ENCODE assay signal across 25 mouse cellular contexts in the genomic region with DNA sequence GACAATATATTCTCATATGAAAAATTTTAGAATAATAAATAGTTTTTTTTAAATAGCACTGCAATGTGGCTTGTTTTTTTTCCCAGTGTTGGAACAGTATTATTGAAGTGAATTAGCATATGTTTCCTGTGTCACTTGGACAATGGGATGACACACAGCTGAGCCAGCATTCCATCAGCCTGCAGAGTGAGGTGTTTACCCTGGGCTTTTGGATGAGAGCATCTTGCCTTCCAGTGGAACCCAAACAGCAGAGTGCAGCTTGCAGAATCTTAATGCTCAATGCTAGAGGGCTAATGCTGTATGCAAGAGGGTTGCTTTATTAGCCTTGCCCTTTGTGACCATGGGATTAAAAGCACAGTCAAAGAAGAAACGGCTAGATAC.
A peak's percentile ranks its signal among the peaks of the same experiment; 100 is the strongest.
DNase-seq lines count a peak whose midpoint lies in the region; ATAC-seq and TF ChIP-seq lines count a peak whose summit lies in the region.
"Had no signal": no experiment of that assay in that cellular context is flagged by ENCODE, and none has a peak within 500 bp of the region (broad histone marks: within the 10 kb centered on the region; RNA-seq: fewer than 3 reads in every experiment).

No protein-coding gene starts in this region.

- no peak for TF ChIP-seq POLR2A in brain, embryonic 14.5 days (IDR thresholded peaks at IDR 0.05; ENCODE audit: borderline replicate concordance, extremely low read depth, insufficient read depth, insufficient read length, poor library complexity, severe bottlenecking)

- 57% methylated on average over 1 of the region's 1 CpGs for WGBS in hindbrain, embryonic 14.5 days
- 55% methylated on average over 1 of the region's 1 CpGs for WGBS in hindbrain, embryonic 10.5 days
- 13% methylated on average over 1 of the region's 1 CpGs for WGBS in midbrain, embryonic 14.5 days

- DNase-seq in hindbrain, embryonic 14.5 days (ENCODE audit: low spot score) = no peak
- no peak for DNase-seq in hindbrain, embryonic 10.5 days (ENCODE audit: low spot score)
- DNase-seq in lung, postnatal 4 days = peak; percentile 8 to 32
- no peak for DNase-seq in lung, adult 18-20 months
- peak; percentile 10 for DNase-seq in brain, embryonic 14.5 days (ENCODE audit: low read depth)
- peak; percentile 11 for DNase-seq in midbrain, embryonic 14.5 days
- DNase-seq: adrenal gland, adult 2 months; adrenal gland, postnatal 36 days; B cell, adult 2 months; cerebellum, adult 8-10 months; cerebellum, postnatal 25 days; forebrain, postnatal 0 days; kidney, adult 11 months; kidney, postnatal 36 days; thymus, adult 2 months; thymus, postnatal 36 days had no signal

- no peak for TF ChIP-seq CTCF in brain, embryonic 14.5 days (IDR thresholded peaks at IDR 0.05; ENCODE audit: borderline replicate concordance, extremely low read depth, insufficient read depth, insufficient read length)

- H3K4me3 ChIP-seq in hindbrain, embryonic 14.5 days (replicated peaks; ENCODE audit: low read length) = no peak overlapping the region
- H3K4me3 ChIP-seq in hindbrain, embryonic 10.5 days = no peak overlapping the region
- H3K4me3 ChIP-seq in midbrain, embryonic 14.5 days (replicated peaks; ENCODE audit: low read depth, low read length) = no peak overlapping the region
- H3K4me3 ChIP-seq: embryonic facial prominence, embryonic 10.5 days; embryonic facial prominence, embryonic 15.5 days; forebrain, embryonic 12.5 days; heart, embryonic 15.5 days; kidney, embryonic 15.5 days; layer of hippocampus, adult 2 months; limb, embryonic 13.5 days had no signal

- no peaks in the 10 kb centered on the region for H3K27me3 ChIP-seq in hindbrain, embryonic 14.5 days (ENCODE audit: control insufficient read depth, insufficient read depth, low read length)
- no peaks in the 10 kb centered on the region for H3K27me3 ChIP-seq in hindbrain, embryonic 10.5 days (ENCODE audit: insufficient read depth, poor library complexity, severe bottlenecking)
- no peaks in the 10 kb centered on the region for H3K27me3 ChIP-seq in midbrain, embryonic 14.5 days (ENCODE audit: control insufficient read depth, insufficient read depth, low read length)
- H3K27me3 ChIP-seq: embryonic facial prominence, embryonic 15.5 days; forebrain, embryonic 12.5 days; heart, embryonic 15.5 days; kidney, embryonic 15.5 days; limb, embryonic 13.5 days had no signal

- ATAC-seq in hindbrain, embryonic 14.5 days (ENCODE audit: low FRiP score) = peak; percentile 26; the same call in 1 of the 2 replicates
- no peak for ATAC-seq in midbrain, embryonic 14.5 days (ENCODE audit: low FRiP score, low TSS enrichment)
- ATAC-seq: forebrain, postnatal 0 days; inflammation-experienced regulatory T-cells, adult 6 months had no signal

- H3K4me1 ChIP-seq in hindbrain, embryonic 14.5 days (replicated peaks; ENCODE audit: control insufficient read depth, insufficient read depth, low read length) = peaks cover 5% of the 10 kb centered on the region
- 0 out of 2 replicates have a peak, but pooled peaks cover 2% of the 10 kb centered on the region for H3K4me1 ChIP-seq in hindbrain, embryonic 10.5 days (replicated peaks)
- H3K4me1 ChIP-seq in midbrain, embryonic 14.5 days (ENCODE audit: control insufficient read depth, insufficient read depth, low read length) = peaks cover 7% of the 10 kb centered on the region
- H3K4me1 ChIP-seq: embryonic facial prominence, embryonic 10.5 days; embryonic facial prominence, embryonic 15.5 days; heart, embryonic 15.5 days; kidney, embryonic 15.5 days; limb, embryonic 13.5 days had no signal

- H3K27ac ChIP-seq in hindbrain, embryonic 14.5 days = 0 out of 2 replicates have a peak overlapping the region, but pooled peaks have one; percentile 14
- H3K27ac ChIP-seq in hindbrain, embryonic 10.5 days = no peak overlapping the region
- no peak overlapping the region; the same call in 1 of the 2 replicates for H3K27ac ChIP-seq in midbrain, embryonic 14.5 days (replicated peaks; ENCODE audit: low read depth, low read length)
- H3K27ac ChIP-seq: embryonic facial prominence, embryonic 10.5 days; embryonic facial prominence, embryonic 15.5 days; forebrain, embryonic 12.5 days; heart, embryonic 15.5 days; kidney, embryonic 15.5 days; layer of hippocampus, adult 2 months; limb, embryonic 13.5 days had no signal

- H3K4me2 ChIP-seq in hindbrain, embryonic 14.5 days (replicated peaks) = no peak overlapping the region
- no peak overlapping the region for H3K4me2 ChIP-seq in midbrain, embryonic 14.5 days (ENCODE audit: low read length)
- H3K4me2 ChIP-seq: embryonic facial prominence, embryonic 15.5 days; forebrain, embryonic 12.5 days; heart, embryonic 15.5 days; kidney, embryonic 15.5 days; limb, embryonic 13.5 days; liver, embryonic 11.5 days had no signal

- no peaks in the 10 kb centered on the region for H3K9me3 ChIP-seq in hindbrain, embryonic 14.5 days (ENCODE audit: control insufficient read depth, low read length)
- no peaks in the 10 kb centered on the region for H3K9me3 ChIP-seq in hindbrain, embryonic 10.5 days
- H3K9me3 ChIP-seq in midbrain, embryonic 14.5 days (ENCODE audit: control insufficient read depth, low read length) = no peaks in the 10 kb centered on the region
- H3K9me3 ChIP-seq: embryonic facial prominence, embryonic 10.5 days; embryonic facial prominence, embryonic 15.5 days; forebrain, embryonic 12.5 days; heart, embryonic 15.5 days; kidney, embryonic 15.5 days; limb, embryonic 13.5 days had no signal

- no peak overlapping the region for H3K9ac ChIP-seq in hindbrain, embryonic 14.5 days
- no peak overlapping the region for H3K9ac ChIP-seq in midbrain, embryonic 14.5 days (replicated peaks; ENCODE audit: low read length)
- H3K9ac ChIP-seq: embryonic facial prominence, embryonic 15.5 days; forebrain, embryonic 12.5 days; forebrain, postnatal 0 days; heart, embryonic 15.5 days; kidney, embryonic 15.5 days; limb, embryonic 13.5 days had no signal

- no peaks in the 10 kb centered on the region for H3K36me3 ChIP-seq in hindbrain, embryonic 14.5 days (replicated peaks; ENCODE audit: control insufficient read depth, insufficient read depth)
- no peaks in the 10 kb centered on the region for H3K36me3 ChIP-seq in hindbrain, embryonic 10.5 days
- no peaks in the 10 kb centered on the region for H3K36me3 ChIP-seq in midbrain, embryonic 14.5 days (ENCODE audit: control insufficient read depth, insufficient read depth, low read length)
- H3K36me3 ChIP-seq: embryonic facial prominence, embryonic 10.5 days; embryonic facial prominence, embryonic 15.5 days; forebrain, embryonic 12.5 days; heart, embryonic 15.5 days; kidney, embryonic 15.5 days; limb, embryonic 13.5 days had no signal

Comparison
In these comparisons a context has a peak if more than half of its experiments do, and no peak if none do; other contexts are left out.
1. DNase-seq: peak in lung, postnatal 4 days (2 of 2), brain, embryonic 14.5 days (single experiment) and midbrain, embryonic 14.5 days (single experiment); none in hindbrain, embryonic 14.5 days (single experiment), hindbrain, embryonic 10.5 days (single experiment) and lung, adult 18-20 months (0 of 2).